Mouse (Mus musculus) liver, embryonic 14.5 days (tissue): ENCODE data around the gene Tex16. TPM values are rescaled to one million over a fixed set of nuclear protein-coding genes. Genes with fewer than 3 reads are reported as not detected.

Experiments used
- ATAC-seq: fragments of 200-750 bp; cut with Nextera tagmentation; 2 replicates; pipeline ENCODE4 v1.8.0; 2017; ENCODE audit warnings: moderate number of reproducible peaks, mild to moderate bottlenecking, moderate library complexity; ENCODE audit not compliant: insufficient read depth
- DNase-seq, 3 experiments: peaks; one replicate each; pipeline ENCODE4 v3.0.0-alpha.2; 2012 to 2013; ENCODE audit warnings: low read depth in 3 of 3, low spot score in 3 of 3
- H3K27ac ChIP-seq: fragments of 300-500 bp; sonication (generic); 2 replicates; pipeline ENCODE4 v1.5.1; 2014; ENCODE audit warnings: moderate library complexity, mild to moderate bottlenecking, control low read depth, inconsistent platforms
- H3K27me3 ChIP-seq: fragments of 300-500 bp; sonication (generic); 2 replicates; pipeline ENCODE4 v1.6.1; 2014; ENCODE audit warnings: mild to moderate bottlenecking, low read length, moderate library complexity; ENCODE audit not compliant: control insufficient read depth, insufficient read depth
- H3K36me3 ChIP-seq: fragments of 300-500 bp; sonication (generic); replicated peaks from 2 replicates; pipeline ENCODE4 v1.6.1; 2014; ENCODE audit warnings: low read depth; ENCODE audit not compliant: control insufficient read depth, insufficient read depth
- H3K4me1 ChIP-seq, 2 experiments: fragments of 200-500 bp in 1 of 2; fragments of 300-500 bp in 1 of 2; sonication (generic) in 1 of 2; replicated peaks; 2 replicates each; pipeline ENCODE4 v1.6.1; 2012 to 2014; ENCODE audit warnings: antibody characterized with exemption in 1 of 2, inconsistent platforms in 1 of 2, low read length in 1 of 2; ENCODE audit not compliant: control insufficient read depth in 2 of 2, insufficient read depth in 2 of 2
- H3K4me2 ChIP-seq: fragments of 300-500 bp; sonication (generic); 2 replicates; pipeline ENCODE4 v1.6.1; 2014; ENCODE audit warnings: low read depth, mild to moderate bottlenecking, control low read depth, moderate library complexity
- H3K4me3 ChIP-seq, 2 experiments: fragments of 200-500 bp in 1 of 2; fragments of 300-500 bp in 1 of 2; sonication (generic) in 1 of 2; 2 replicates each; pipeline ENCODE4 v1.5.1; 2012 to 2014; ENCODE audit warnings: low read depth in 2 of 2, low read length in 2 of 2, mild to moderate bottlenecking in 2 of 2, control low read depth in 1 of 2, inconsistent platforms in 1 of 2, moderate library complexity in 1 of 2; ENCODE audit not compliant: insufficient read depth in 1 of 2
- H3K9ac ChIP-seq: fragments of 300-500 bp; sonication (generic); replicated peaks from 2 replicates; pipeline ENCODE4 v1.6.1; 2014; ENCODE audit warnings: mild to moderate bottlenecking, control low read depth, moderate library complexity
- H3K9me3 ChIP-seq: fragments of 300-500 bp; sonication (generic); 2 replicates; pipeline ENCODE4 v1.6.1; 2016; ENCODE audit warnings: low read length, mixed read lengths; ENCODE audit not compliant: control insufficient read depth
- CTCF ChIP-seq: IDR thresholded peaks from 2 replicates; pipeline ENCODE4 v1.5.1; 2016; ENCODE audit warnings: antibody characterized with exemption, low read depth, control low read depth
- EP300 ChIP-seq: IDR thresholded peaks from 2 replicates; pipeline ENCODE4 v1.6.1; 2016; ENCODE audit warnings: antibody characterized with exemption, low read depth
- WGBS: fragments of 180-500 bp; shearing (Covaris S2); extraction: QIAGEN DNeasy Blood & Tissue Kit; methylation state at CpG from one replicate; pipeline ENCODE4 v1.1.7; 2014; ENCODE audit not compliant: insufficient replicate concordance; 5-methylcytosine and 5-hydroxymethylcytosine counted together
- polyA plus RNA-seq, 2 experiments: library from polyadenylated mRNA; depleted of rRNA in 1 of 2; stranded (reverse) in 1 of 2; unstranded in 1 of 2; fragments of >200 nt; fragmentation: Nextera tagmentation in 1 of 2; extraction: Ambion mirVana in 1 of 2; gene quantifications; 2 replicates each; pipeline versions ENCODE4 v1.2.1 to v1.2.3; 2012 to 2014

Tex16 gene
- polyA plus RNA-seq (2012; rRNA removed) (0.02 and 0.04 TPM in 2 replicates), polyA plus RNA-seq (2014; fragmentation: Nextera tagmentation; extraction: Ambion mirVana) (0.05 and 0.36 TPM in 2 replicates)

DNA sequence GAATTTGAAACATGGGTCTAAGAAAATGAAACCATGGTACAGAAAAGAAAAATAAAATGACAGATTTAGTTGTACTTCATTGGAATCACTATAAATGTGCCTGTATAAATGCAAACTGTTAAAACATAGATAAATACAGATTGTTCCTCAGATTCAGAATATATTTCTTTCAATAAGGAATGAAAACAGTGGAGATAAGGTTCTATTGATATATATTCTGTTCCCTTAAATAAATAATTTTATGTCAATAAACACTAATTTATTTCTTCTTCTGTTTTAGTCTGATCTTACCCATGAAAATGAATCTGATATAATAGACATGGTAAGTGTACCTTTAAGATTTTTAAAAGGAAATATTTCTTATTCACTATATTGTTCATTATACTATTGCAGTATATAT lies at the start of gene Tex16:
Tex16 (plus strand) TSS at position 301 of the 400 bp plus-strand sequence.
- H3K36me3 ChIP-seq: no peaks in the 10 kb centered on the region
- ATAC-seq: no peak

GRCm38 (mm10) chrX:111999661-112000060 lies 11.1 kb upstream of the Tex16 start:
- 21% methylated on average over 1 of the region's 1 CpGs for WGBS
- no peak for ATAC-seq

More for the DNA sequence above, at the start of gene Tex16:
- Histone ChIP-seq H3K4me3 (no peak within 1 kb of the TSS), H3K4me2 (no peak within 1 kb of the TSS), H3K27me3 (no peaks in the 10 kb centered on the region), H3K4me1 (no peaks in the 10 kb centered on the region), H3K9ac (no peak within 1 kb of the TSS), H3K9me3 (no peaks in the 10 kb centered on the region), H3K27ac (no peak within 1 kb of the TSS)
- DNase-seq: no peak
- TF ChIP-seq EP300 (no peak), CTCF (no peak)

More at GRCm38 (mm10) chrX:111999661-112000060, 11.1 kb upstream of the Tex16 start:
- Histone ChIP-seq H3K9ac (no peak overlapping the region), H3K36me3 (no peaks in the 10 kb centered on the region), H3K27me3 (no peaks in the 10 kb centered on the region), H3K27ac (no peak overlapping the region), H3K4me1 (no peaks in the 10 kb centered on the region), H3K4me2 (no peak overlapping the region), H3K9me3 (no peaks in the 10 kb centered on the region), H3K4me3 (no peak overlapping the region)
- DNase-seq: no peak
- TF ChIP-seq EP300 (no peak), CTCF (no peak)

Other genes with a start within 250 kb of the Tex16 start
- gene Gm45194, start 119.6 kb upstream of the Tex16 start, polyA plus RNA-seq (2012; rRNA removed): 0.02 TPM in 1 of 2 replicates, not detected in the other
- 0.09 and 0.56 TPM in 2 replicates for gene Gm45194, start 119.6 kb upstream of the Tex16 start, polyA plus RNA-seq (2014; fragmentation: Nextera tagmentation; extraction: Ambion mirVana)
- 0.04 TPM in 1 of 2 replicates, not detected in the other for gene 4933403O08Rik, start 228.0 kb downstream of the Tex16 start, polyA plus RNA-seq (2012; rRNA removed)
- gene 4933403O08Rik, start 228.0 kb downstream of the Tex16 start, polyA plus RNA-seq (2014; fragmentation: Nextera tagmentation; extraction: Ambion mirVana): 0.19 TPM in 1 of 2 replicates, not detected in the other